Mouse (Mus musculus) brain, embryonic 14.5 days (tissue): ENCODE measurements at regions not wholly inside any gene's neighbourhood (a gene's known extent, or its start where the extent isn't known, plus 50 kb on each side); places are given as distances from the start of the nearest gene placed in this dataset.

ENCODE experiments used
- CTCF ChIP-seq: fragments of 200-500 bp; IDR thresholded peaks from 2 replicates; pipeline ENCODE4 v1.5.1; 2012; ENCODE audit warnings: inconsistent platforms, mild to moderate bottlenecking, moderate library complexity, borderline replicate concordance; ENCODE audit not compliant: insufficient read depth, insufficient read length; ENCODE audit errors: extremely low read depth
- POLR2A ChIP-seq: fragments of 200-500 bp; IDR thresholded peaks from 2 replicates; pipeline ENCODE4 v1.6.1; 2012; ENCODE audit warnings: mild to moderate bottlenecking, inconsistent platforms, borderline replicate concordance; ENCODE audit not compliant: poor library complexity, insufficient read depth, insufficient read length, severe bottlenecking; ENCODE audit errors: extremely low read depth

DNA sequence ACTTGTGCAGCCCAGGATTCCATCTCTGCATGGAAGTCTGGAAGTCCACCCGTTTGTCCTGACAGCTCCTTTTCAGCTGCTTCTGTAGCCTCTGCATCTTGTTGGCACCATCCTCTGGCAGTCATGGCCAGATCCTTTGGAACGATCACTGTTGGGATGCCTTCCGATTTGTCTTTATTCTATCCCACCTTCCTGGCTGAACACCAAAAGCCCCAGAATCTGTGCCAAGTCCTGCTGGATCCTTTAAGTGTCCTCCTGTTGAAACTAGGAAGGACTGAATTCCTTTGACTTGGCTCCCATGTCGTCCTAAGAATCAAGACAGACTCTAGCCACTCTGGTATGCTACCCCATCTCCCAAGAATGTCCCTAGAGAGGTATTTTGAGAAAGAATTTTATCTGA, 201.3 kb downstream of the Tex36 start:
- no peak for TF ChIP-seq CTCF
- TF ChIP-seq POLR2A, result no peak
